Mouse (Mus musculus) spleen, adult 2 months (tissue): ENCODE data around the gene Tmem40. TPM values are rescaled to one million over a fixed set of nuclear protein-coding genes. Genes with fewer than 3 reads are reported as not detected.
A peak's percentile ranks its signal among the peaks of the same experiment; 100 is the strongest.

Experiments used
- DNase-seq, 2 experiments: peaks; one replicate each; pipeline versions ENCODE4 v3.0.0 to v3.0.0-alpha.2; 2012 to 2021; ENCODE audit warnings: low spot score in 2 of 2, low read depth in 1 of 2
- H3K27ac ChIP-seq: fragments of 200-500 bp; 2 replicates; pipeline ENCODE4 v1.5.1; 2012; ENCODE audit warnings: low read length, inconsistent platforms; ENCODE audit not compliant: insufficient read depth
- H3K27me3 ChIP-seq: fragments of 200-500 bp; 2 replicates; pipeline ENCODE4 v1.6.1; 2012; ENCODE audit warnings: mild to moderate bottlenecking, moderate library complexity, low read length, inconsistent platforms; ENCODE audit not compliant: control insufficient read depth, insufficient read depth
- H3K36me3 ChIP-seq: fragments of 200-500 bp; 2 replicates; pipeline ENCODE4 v1.6.1; 2012; ENCODE audit warnings: mild to moderate bottlenecking, low read length, inconsistent platforms; ENCODE audit not compliant: control insufficient read depth, insufficient read depth
- H3K4me1 ChIP-seq: fragments of 200-500 bp; 2 replicates; pipeline ENCODE4 v1.6.1; 2011; ENCODE audit warnings: inconsistent platforms; ENCODE audit not compliant: control insufficient read depth, insufficient read depth, insufficient read length
- H3K4me3 ChIP-seq: fragments of 200-500 bp; 2 replicates; pipeline ENCODE4 v1.5.1; 2011; ENCODE audit warnings: mild to moderate bottlenecking, inconsistent platforms; ENCODE audit not compliant: insufficient read depth, insufficient read length; ENCODE audit errors: extremely low read depth
- CTCF ChIP-seq: fragments of 200-500 bp; IDR thresholded peaks from 2 replicates; pipeline ENCODE4 v1.5.1; 2011; ENCODE audit warnings: mild to moderate bottlenecking, inconsistent platforms; ENCODE audit not compliant: insufficient read depth, insufficient read length, insufficient replicate concordance; ENCODE audit errors: extremely low read depth
- POLR2A ChIP-seq: fragments of 200-500 bp; IDR thresholded peaks from 2 replicates; pipeline ENCODE4 v1.6.1; 2011; ENCODE audit warnings: low read depth, low read length, inconsistent platforms
- WGBS: fragments of 180-500 bp; shearing (Covaris S2); methylation state at CpG from one replicate; pipeline ENCODE4 v1.1.7; 2018; 5-methylcytosine and 5-hydroxymethylcytosine counted together
- polyA plus RNA-seq: library from polyadenylated mRNA; depleted of rRNA; stranded (reverse); fragments of >200 nt; gene quantifications from 2 replicates; pipeline ENCODE4 v1.2.3, GENCODE M21; 2012

Tmem40 gene
- polyA plus RNA-seq, 1 experiment, result 10.2 TPM

GRCm38 (mm10) chr6:115701302-115701701 is 60.9 kb downstream of the Tmem40 start:
- no peak for DNase-seq
- TF ChIP-seq CTCF (no peak), POLR2A (no peak)
- 78% methylated on average over 11 of the region's 11 CpGs for WGBS
- Histone ChIP-seq H3K4me1 (peaks cover 4% of the 10 kb centered on the region; the same call in 1 of the 2 replicates), H3K4me3 (no peak overlapping the region), H3K36me3 (no peaks in the 10 kb centered on the region), H3K27ac (no peak overlapping the region), H3K27me3 (no peaks in the 10 kb centered on the region)

GRCm38 (mm10) chr6:115700778-115701177 is 61.4 kb downstream of the Tmem40 start:
- H3K4me1 ChIP-seq, result peaks cover 4% of the 10 kb centered on the region; the same call in 1 of the 2 replicates
- no peaks in the 10 kb centered on the region for H3K36me3 ChIP-seq
- no peak overlapping the region for H3K27ac ChIP-seq
- no peak for TF ChIP-seq CTCF
- TF ChIP-seq POLR2A, result no peak
- DNase-seq, result no peak
- WGBS, result 93% methylated on average over 1 of the region's 1 CpGs
- H3K4me3 ChIP-seq, result no peak overlapping the region
- no peaks in the 10 kb centered on the region for H3K27me3 ChIP-seq

DNA sequence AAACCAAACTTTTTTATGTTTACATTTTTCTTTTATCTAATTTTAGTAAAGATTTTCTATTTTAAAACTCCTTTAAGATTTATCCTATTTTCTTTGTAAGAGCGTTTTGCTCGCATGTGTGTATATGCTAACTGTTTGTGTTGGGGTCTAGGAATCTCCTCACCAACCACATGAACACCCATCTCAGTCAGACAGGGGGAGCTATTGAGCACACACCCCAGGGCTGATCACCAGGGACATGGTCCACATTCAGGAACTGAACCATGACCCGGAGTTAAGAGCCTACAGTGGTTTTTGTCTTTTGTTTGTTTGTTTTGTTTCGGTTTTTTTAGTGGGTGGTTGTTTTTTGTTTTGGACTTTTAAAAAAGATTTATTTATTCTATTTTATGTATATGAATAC is 63.5 kb downstream of the Tmem40 start:
- Histone ChIP-seq H3K4me1 (peaks cover 4% of the 10 kb centered on the region; the same call in 1 of the 2 replicates), H3K4me3 (no peak overlapping the region), H3K36me3 (no peaks in the 10 kb centered on the region), H3K27ac (no peak overlapping the region), H3K27me3 (no peaks in the 10 kb centered on the region)
- TF ChIP-seq POLR2A (no peak), CTCF (peak; percentile 40; the same call in 1 of the 2 replicates)
- DNase-seq, result peak; percentile 22 to 38
- 53% methylated on average over 4 of the region's 4 CpGs for WGBS

DNA sequence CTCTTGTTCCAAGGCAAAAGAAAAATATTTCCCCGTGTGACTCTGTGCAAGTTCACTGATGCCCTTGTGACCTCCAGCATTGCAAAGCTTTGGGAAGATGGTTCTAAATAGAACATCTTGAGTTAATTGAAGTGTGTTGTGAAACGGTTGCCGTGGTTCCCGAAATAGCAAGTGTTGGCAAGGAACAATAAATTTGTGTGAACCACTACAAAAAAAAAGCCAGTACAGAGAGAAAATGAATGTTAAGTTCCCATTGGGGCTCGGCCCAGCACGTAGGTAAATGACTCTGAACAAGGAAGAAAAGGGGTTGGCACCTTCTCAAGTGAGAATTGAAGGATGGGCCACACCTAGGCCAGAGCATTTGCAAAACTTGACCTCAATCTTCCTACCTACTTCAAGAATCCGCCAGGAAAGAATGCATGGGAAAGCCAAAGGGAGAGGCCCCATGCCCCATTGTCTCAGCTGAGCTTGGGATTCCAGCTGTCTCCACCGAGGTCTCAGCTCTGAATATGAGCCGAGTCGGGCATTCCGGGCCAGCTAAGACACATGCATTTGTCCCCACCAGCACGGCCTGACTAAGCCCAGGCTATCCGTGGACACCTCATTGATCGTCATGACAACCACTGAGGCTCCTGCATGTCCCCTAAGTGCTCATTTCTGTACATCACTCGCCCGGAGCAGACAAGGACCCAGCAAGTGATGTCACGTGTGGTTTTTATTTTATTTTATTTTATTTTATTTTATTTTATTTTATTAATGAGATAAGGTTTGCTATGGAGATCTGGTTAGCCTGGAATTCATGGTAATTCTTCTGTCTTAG is 64.3 kb downstream of the Tmem40 start:
- H3K27me3 ChIP-seq, result no peaks in the 10 kb centered on the region
- TF ChIP-seq POLR2A (no peak), CTCF (no peak)
- H3K36me3 ChIP-seq, result no peaks in the 10 kb centered on the region
- DNase-seq, result peak in 1 of 2 experiments; percentile 31
- H3K4me1 ChIP-seq, result peaks cover 11% of the 10 kb centered on the region; the same call in 1 of the 2 replicates
- no peak overlapping the region for H3K4me3 ChIP-seq
- 62% methylated on average over 17 of the region's 17 CpGs for WGBS
- H3K27ac ChIP-seq, result peak overlapping the region; percentile 1; the same call in 1 of the 2 replicates

GRCm38 (mm10) chr6:115696707-115697215 is 65.4 kb downstream of the Tmem40 start:
- no peak for TF ChIP-seq CTCF
- no peak for TF ChIP-seq POLR2A
- no peaks in the 10 kb centered on the region for H3K36me3 ChIP-seq
- peaks cover 12% of the 10 kb centered on the region; the same call in 1 of the 2 replicates for H3K4me1 ChIP-seq
- WGBS, result 93% methylated on average over 7 of the region's 7 CpGs
- no peak overlapping the region for H3K27ac ChIP-seq
- H3K27me3 ChIP-seq, result no peaks in the 10 kb centered on the region
- DNase-seq, result no peak
- H3K4me3 ChIP-seq, result no peak overlapping the region

DNA sequence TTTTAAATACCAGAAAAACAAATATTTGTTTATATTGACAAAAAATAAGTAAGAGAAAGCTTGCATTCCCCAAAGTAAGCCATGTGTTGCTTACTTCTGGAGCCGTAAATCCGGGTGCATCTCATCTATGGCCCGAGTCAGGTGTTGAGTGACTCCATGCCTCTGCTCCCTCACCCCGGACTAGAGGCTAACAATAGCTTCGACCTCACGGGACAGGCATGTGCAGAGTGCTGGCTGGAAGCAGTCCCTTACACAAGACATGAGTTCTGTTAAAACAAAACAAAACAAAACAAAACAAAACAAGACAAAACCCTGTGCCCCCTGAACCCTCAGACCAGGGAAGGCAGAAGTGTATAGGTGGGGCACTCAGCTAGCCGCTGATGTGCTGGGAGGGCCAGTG is 67.1 kb downstream of the Tmem40 start:
- no peak overlapping the region for H3K27ac ChIP-seq
- peaks cover 12% of the 10 kb centered on the region; the same call in 1 of the 2 replicates for H3K4me1 ChIP-seq
- TF ChIP-seq CTCF (no peak), POLR2A (no peak)
- H3K4me3 ChIP-seq, result no peak overlapping the region
- DNase-seq, result no peak
- H3K36me3 ChIP-seq, result no peaks in the 10 kb centered on the region
- H3K27me3 ChIP-seq, result no peaks in the 10 kb centered on the region
- WGBS, result 75% methylated on average over 7 of the region's 7 CpGs
